Mouse (Mus musculus) forebrain, embryonic 14.5 days (tissue): Measurements from ENCODE around the gene Ppard. TPM values are rescaled to one million over a fixed set of nuclear protein-coding genes. Genes with fewer than 3 reads are reported as not detected.

Experiments used
- ATAC-seq: fragments of 200-750 bp; cut with Nextera tagmentation; 2 replicates; pipeline ENCODE4 v1.8.0; 2017; ENCODE audit warnings: mild to moderate bottlenecking, moderate library complexity
- DNase-seq: peaks from one replicate; pipeline ENCODE4 v3.0.0-alpha.2; 2015; ENCODE audit warnings: low spot score
- H3K27ac ChIP-seq: fragments of 300-500 bp; sonication (generic); 2 replicates; pipeline ENCODE4 v1.5.1; 2014; ENCODE audit warnings: low read depth, mild to moderate bottlenecking, control low read depth, low read length, moderate library complexity
- H3K27me3 ChIP-seq: fragments of 300-500 bp; sonication (generic); replicated peaks from 2 replicates; pipeline ENCODE4 v1.6.1; 2014; ENCODE audit warnings: low read length, control low read depth, mixed read lengths; ENCODE audit not compliant: control insufficient read depth, insufficient read depth
- H3K36me3 ChIP-seq: fragments of 300-500 bp; sonication (generic); 2 replicates; pipeline ENCODE4 v1.6.1; 2014; ENCODE audit warnings: low read length, control low read depth; ENCODE audit not compliant: control insufficient read depth, insufficient read depth
- H3K4me1 ChIP-seq: fragments of 300-500 bp; sonication (generic); 2 replicates; pipeline ENCODE4 v1.6.1; 2014; ENCODE audit warnings: antibody characterized with exemption, low read length, control low read depth; ENCODE audit not compliant: control insufficient read depth, insufficient read depth
- H3K4me2 ChIP-seq: fragments of 300-500 bp; sonication (generic); 2 replicates; pipeline ENCODE4 v1.6.1; 2014; ENCODE audit warnings: mild to moderate bottlenecking, control low read depth, low read length
- H3K4me3 ChIP-seq: fragments of 300-500 bp; sonication (generic); 2 replicates; pipeline ENCODE4 v1.5.1; 2014; ENCODE audit warnings: low read depth, low read length, control low read depth
- H3K9ac ChIP-seq: fragments of 300-500 bp; sonication (generic); 2 replicates; pipeline ENCODE4 v1.6.1; 2014; ENCODE audit warnings: mild to moderate bottlenecking, low read length, control low read depth, moderate library complexity
- H3K9me3 ChIP-seq: fragments of 300-500 bp; sonication (generic); replicated peaks from 2 replicates; pipeline ENCODE4 v1.6.1; 2016; ENCODE audit warnings: low read length, control low read depth, mixed read lengths; ENCODE audit not compliant: control insufficient read depth
- WGBS: fragments of 180-500 bp; shearing (Covaris S2); extraction: QIAGEN DNeasy Blood & Tissue Kit; methylation state at CpG from one replicate; pipeline ENCODE4 v1.1.7; 2014; 5-methylcytosine and 5-hydroxymethylcytosine counted together
- polyA plus RNA-seq: library from polyadenylated mRNA; unstranded; fragments of >200 nt; fragmentation: Nextera tagmentation; extraction: Ambion mirVana; gene quantifications from 2 replicates; pipeline ENCODE4 v1.2.1, GENCODE M21; 2014

Ppard gene
- polyA plus RNA-seq, 1 experiment from 2014 or later = 1.8 TPM

- Histone ChIP-seq H3K27ac (0 out of 2 replicates have a peak overlapping the region, but pooled peaks have one; percentile 15), H3K36me3 (no peaks in the 10 kb centered on the region), H3K4me3 (peak overlapping the region; percentile 59), H3K4me2 (peak overlapping the region; percentile 81), H3K9me3 (no peaks in the 10 kb centered on the region), H3K4me1 (peaks cover 15% of the 10 kb centered on the region; the same call in 1 of the 2 replicates), H3K27me3 (0 out of 2 replicates have a peak, but pooled peaks cover 10% of the 10 kb centered on the region), H3K9ac (peak overlapping the region; percentile 65)
- ATAC-seq = peak; percentile 55
- under 1% methylated on average over 46 of the region's 54 CpGs for WGBS
- DNase-seq = peak; percentile 36
These were observed 117.5 kb downstream of the Ppard start for GRCm38 (mm10) chr17:28349901-28350465.

DNA sequence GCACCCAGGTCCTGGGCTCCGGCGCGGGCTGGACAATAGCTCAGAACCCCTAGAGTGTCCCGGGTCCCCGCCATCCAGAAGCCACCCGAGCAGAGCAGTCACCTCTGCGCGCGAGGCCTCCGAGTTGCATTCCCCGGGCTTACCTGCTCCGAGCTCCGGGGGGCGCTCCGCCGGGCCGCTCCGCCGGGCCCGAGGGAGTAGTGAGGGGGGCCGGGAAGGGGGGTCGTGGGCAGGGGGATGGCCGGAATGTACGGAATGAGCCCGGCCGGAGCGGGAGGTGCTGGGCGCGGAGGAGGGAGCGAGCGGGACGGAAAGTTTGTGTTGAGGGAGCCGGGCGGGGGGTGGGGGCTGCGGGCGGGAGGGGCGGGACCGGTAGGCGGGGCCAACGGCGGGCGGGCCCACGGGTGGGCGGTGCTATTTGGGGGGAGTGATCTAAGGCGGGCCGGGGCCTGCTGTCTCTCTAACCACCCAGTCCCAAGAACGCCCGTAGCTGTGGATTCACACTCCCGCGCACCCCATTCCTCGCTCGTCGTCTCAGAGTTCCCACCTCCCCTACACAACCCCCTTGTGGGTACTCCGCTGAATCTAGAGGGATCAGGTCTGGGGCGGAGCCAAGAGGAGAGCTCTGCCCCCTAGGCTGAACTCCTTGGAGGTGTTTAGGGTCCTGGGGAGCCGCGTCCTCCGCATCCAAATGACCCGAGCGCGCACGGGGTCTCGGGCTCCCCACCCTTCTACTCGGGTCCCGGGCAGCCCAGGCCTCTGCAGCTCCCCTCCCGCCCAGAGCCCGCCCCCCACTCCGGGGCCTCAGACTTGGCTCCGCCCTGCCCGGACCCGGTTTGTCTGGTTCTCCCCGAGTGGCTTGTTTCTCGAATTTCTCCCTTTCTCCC lies 118.2 kb downstream of the Ppard start, which contains the start of gene Tead3:
Gene Tead3 (minus strand): TSS at position 352 of the 887 bp plus-strand sequence.
- ATAC-seq = peak; percentile 89
- Histone ChIP-seq H3K27ac (0 out of 2 replicates have a peak within 1 kb of the TSS, but pooled peaks have one; percentile 15), H3K9ac (peak within 1 kb of the TSS; percentile 65), H3K27me3 (0 out of 2 replicates have a peak, but pooled peaks cover 10% of the 10 kb centered on the region), H3K4me3 (peak within 1 kb of the TSS; percentile 59), H3K4me1 (peaks cover 14% of the 10 kb centered on the region; the same call in 1 of the 2 replicates), H3K9me3 (no peaks in the 10 kb centered on the region), H3K36me3 (no peaks in the 10 kb centered on the region), H3K4me2 (peak within 1 kb of the TSS; percentile 81)
- DNase-seq = peak; percentile 78
- WGBS = under 1% methylated on average over 54 of the region's 73 CpGs

Other genes with a start within 250 kb of the Ppard start
- gene Tcp11, start 152.1 kb upstream of the Ppard start, polyA plus RNA-seq = 1.6 TPM in 2 replicates
- gene Scube3, start 90.6 kb upstream of the Ppard start, polyA plus RNA-seq = 4.7 TPM in 2 replicates
- gene Zfp523, start 55.6 kb upstream of the Ppard start, polyA plus RNA-seq = 31.0 and 33.9 TPM in 2 replicates
- gene Def6, start 24.9 kb upstream of the Ppard start, polyA plus RNA-seq = 2.4 and 3.2 TPM in 2 replicates
- 21.7 and 24.5 TPM in 2 replicates for gene Fance, start 80.8 kb downstream of the Ppard start, polyA plus RNA-seq
- 360 and 532 TPM in 2 replicates for gene Rpl10a, start 95.8 kb downstream of the Ppard start, polyA plus RNA-seq
- gene Tead3, start 118.1 kb downstream of the Ppard start, polyA plus RNA-seq = 1.8 and 2.4 TPM in 2 replicates
- 1.3 and 1.5 TPM in 2 replicates for gene Tulp1, start 132.5 kb downstream of the Ppard start, polyA plus RNA-seq